Mouse (Mus musculus) layer of hippocampus, adult 2 months (tissue): ENCODE measurements around the gene Xirp1. TPM values are rescaled to one million over a fixed set of nuclear protein-coding genes. Genes with fewer than 3 reads are reported as not detected.
A peak's percentile ranks its signal among the peaks of the same experiment; 100 is the strongest.

Source experiments
- DNase-seq, 2 experiments: peaks; one replicate each; pipeline ENCODE4 v3.0.0; 2022; ENCODE audit warnings: low spot score in 2 of 2
- H3K27ac ChIP-seq: fragments of 200-600 bp; 2 replicates; pipeline ENCODE4 v1.8.1; 2022
- H3K4me3 ChIP-seq: fragments of 200-600 bp; 2 replicates; pipeline ENCODE4 v1.8.1; 2022; ENCODE audit warnings: mild to moderate bottlenecking
- CTCF ChIP-seq: fragments of 200-600 bp; conservative IDR thresholded peaks from 2 replicates; pipeline ENCODE4 v1.8.1; 2022; ENCODE audit warnings: antibody characterized with exemption, mild to moderate bottlenecking, moderate library complexity
- long read RNA-seq, 2 experiments: library from polyadenylated mRNA; stranded (forward); transcript quantifications; one replicate each; pipeline ENCODE4 v2.0.0; 2021; ENCODE audit warnings: borderline mapping rate in 2 of 2
- total RNA-seq, 2 experiments: library from RNA; stranded (reverse); gene quantifications; 2 replicates each; pipeline ENCODE4 v1.2.3; 2021

The Xirp1 gene
- under 1 TPM; 0.10 to 0.23 TPM for total RNA-seq
- long read RNA-seq, experiment 1, result 0 reads
- long read RNA-seq, experiment 2, result 0 reads

GRCm38 (mm10) chr9:120023086-120023811 lies at the start of gene Xirp1:
Gene Xirp1 (minus strand): TSS chr9:120023598.
- Histone ChIP-seq H3K4me3 (no peak within 1 kb of the TSS), H3K27ac (no peak within 1 kb of the TSS)
- no peak for DNase-seq
- no peak for TF ChIP-seq CTCF

- peak; percentile 49 to 84 for DNase-seq
Measured at GRCm38 (mm10) chr9:120073169-120073568, 49.8 kb upstream of the Xirp1 start.

DNA sequence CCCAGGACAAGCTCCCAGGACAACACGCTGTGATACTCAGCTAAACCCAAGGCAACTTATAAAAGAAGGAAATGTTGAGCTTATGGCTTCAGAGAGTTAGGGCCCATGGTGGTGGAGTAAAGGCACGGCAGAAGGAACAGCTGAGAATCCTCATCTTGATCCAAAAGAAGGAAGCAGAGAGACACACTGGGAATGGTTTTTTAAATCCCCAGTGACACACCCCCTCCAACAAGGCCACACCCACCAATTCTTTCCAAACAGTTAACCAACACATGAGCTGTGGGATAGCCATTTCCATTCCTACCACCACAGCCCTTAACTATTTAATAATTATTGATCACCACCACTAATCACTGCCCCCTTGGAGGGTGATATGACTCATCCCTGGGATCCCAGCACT lies 47.9 kb upstream of the Xirp1 start:
- DNase-seq, result no peak
- no peak overlapping the region for H3K27ac ChIP-seq
- no peak for TF ChIP-seq CTCF
- H3K4me3 ChIP-seq, result no peak overlapping the region

More at GRCm38 (mm10) chr9:120073169-120073568, 49.8 kb upstream of the Xirp1 start:
- H3K4me3 ChIP-seq, result no peak overlapping the region
- no peak overlapping the region for H3K27ac ChIP-seq
- peak; percentile 99 for TF ChIP-seq CTCF

GRCm38 (mm10) chr9:120069779-120070178 lies 46.4 kb upstream of the Xirp1 start, which contains the start of gene Cx3cr1:
Gene Cx3cr1 (minus strand): TSS chr9:120069879.
- no peak for TF ChIP-seq CTCF
- Histone ChIP-seq H3K4me3 (no peak within 1 kb of the TSS), H3K27ac (peak within 1 kb of the TSS; percentile 57; the same call in 1 of the 2 replicates)
- no peak for DNase-seq

DNA sequence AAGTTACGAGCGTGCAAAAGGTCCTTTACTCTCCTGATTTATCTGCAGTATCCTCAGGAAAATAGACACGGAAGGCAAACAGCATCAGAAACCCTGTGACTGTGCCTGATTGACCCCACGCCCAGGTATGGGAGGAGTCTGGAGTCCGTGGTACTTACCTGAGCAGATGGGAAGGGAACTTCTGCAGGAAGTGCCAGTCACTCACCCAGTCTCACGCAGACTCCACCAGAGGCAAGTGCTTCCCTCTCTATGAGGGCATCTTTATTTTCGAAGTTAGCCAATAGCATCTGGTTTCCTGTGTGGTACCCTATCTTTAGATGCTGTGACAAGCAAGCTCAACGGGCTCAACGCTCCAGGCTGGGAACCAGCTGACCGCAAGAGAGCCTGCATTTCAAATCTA lies 44.6 kb upstream of the Xirp1 start:
- peak overlapping the region; percentile 51; the same call in 1 of the 2 replicates for H3K27ac ChIP-seq
- DNase-seq, result no peak
- no peak for TF ChIP-seq CTCF
- peak overlapping the region; percentile 7; the same call in 1 of the 2 replicates for H3K4me3 ChIP-seq

- no peak for TF ChIP-seq CTCF
- DNase-seq, result no peak
- Histone ChIP-seq H3K27ac (peak overlapping the region; percentile 51; the same call in 1 of the 2 replicates), H3K4me3 (peak overlapping the region; percentile 7; the same call in 1 of the 2 replicates)
Measured at GRCm38 (mm10) chr9:120067609-120068008, 44.2 kb upstream of the Xirp1 start.

- Histone ChIP-seq H3K4me3 (no peak overlapping the region), H3K27ac (no peak overlapping the region; the same call in 1 of the 2 replicates)
- DNase-seq, result no peak
- no peak for TF ChIP-seq CTCF
Measured at GRCm38 (mm10) chr9:120064317-120064716, 40.9 kb upstream of the Xirp1 start.

DNA sequence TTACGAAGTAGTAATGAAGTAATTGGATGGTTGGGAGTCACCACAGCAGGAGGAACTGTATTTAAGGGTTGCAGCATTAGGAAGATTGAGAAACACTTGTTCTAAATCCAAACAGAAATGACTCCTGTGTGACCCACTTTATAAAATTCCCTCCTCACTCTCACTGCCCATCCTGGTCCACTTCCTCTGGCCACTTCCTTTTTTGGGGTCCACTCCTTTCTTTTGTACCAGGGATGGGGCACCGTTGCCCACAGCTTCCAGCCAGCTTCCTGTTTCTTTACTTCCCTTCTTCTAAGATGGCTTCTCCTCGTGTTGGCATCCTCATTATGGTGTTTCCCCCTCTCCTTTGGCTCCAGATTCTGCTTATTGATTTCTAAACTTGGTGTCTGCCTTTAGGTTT lies 35.3 kb upstream of the Xirp1 start:
- no peak for TF ChIP-seq CTCF
- no peak overlapping the region for H3K4me3 ChIP-seq
- no peak overlapping the region for H3K27ac ChIP-seq
- no peak for DNase-seq

DNA sequence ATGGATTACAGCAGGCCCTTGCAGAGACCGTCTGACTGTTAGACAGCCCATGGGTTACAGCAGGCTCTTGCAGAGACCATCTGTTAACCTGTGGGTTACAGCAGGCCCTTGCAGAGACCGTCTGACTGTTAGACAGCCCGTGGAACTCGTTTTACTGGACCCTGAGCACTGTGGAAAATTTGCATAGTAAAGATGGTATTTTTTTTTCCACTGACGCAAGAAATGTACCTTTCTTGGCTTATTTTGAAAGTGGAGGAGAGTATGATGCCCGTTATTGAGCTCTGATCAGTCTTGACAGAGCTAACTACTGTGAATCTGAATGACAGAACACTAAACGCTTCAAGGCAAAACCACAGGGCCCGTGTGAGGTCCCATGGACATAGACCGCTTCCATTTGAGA lies 32.8 kb upstream of the Xirp1 start:
- Histone ChIP-seq H3K4me3 (no peak overlapping the region), H3K27ac (no peak overlapping the region; the same call in 1 of the 2 replicates)
- no peak for DNase-seq
- no peak for TF ChIP-seq CTCF

DNA sequence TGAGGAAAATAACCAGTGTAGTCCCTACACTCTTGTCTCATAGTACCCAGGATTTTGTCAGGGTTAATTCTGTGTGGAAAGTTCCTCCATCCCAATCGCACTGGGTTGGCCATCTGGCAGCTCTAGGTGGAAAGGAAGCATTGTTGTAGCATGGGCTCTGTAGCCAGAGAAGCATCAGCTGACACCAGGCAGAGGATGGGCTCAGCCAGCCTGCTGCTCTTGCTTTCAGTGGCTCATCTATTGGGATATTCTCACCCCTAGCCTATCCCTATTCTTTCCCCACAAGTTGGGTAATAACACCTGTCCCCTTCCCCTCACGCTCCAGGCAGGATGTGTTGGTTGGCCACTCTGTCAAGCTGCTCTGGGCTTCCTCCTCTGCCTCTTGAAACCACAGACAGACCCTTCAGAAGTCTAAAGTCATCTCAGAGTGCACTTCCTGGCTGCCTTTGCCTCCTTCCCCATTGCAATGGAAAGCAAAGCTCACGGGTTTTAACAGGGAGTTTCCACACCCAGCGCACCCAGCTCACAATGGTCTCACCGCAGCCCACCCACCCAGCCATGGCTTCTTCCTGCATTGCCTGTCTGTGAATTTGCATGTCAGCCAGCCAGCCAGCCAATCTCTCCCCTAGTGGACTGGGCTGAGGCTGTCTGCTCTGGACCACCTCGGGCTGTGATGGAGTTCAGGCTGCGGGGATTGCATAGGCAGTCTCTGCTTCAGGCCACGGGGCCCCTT lies 31.3 kb upstream of the Xirp1 start:
- no peak for DNase-seq
- H3K27ac ChIP-seq, result peak overlapping the region; percentile 52; the same call in 1 of the 2 replicates
- no peak overlapping the region for H3K4me3 ChIP-seq
- TF ChIP-seq CTCF, result no peak

- DNase-seq, result no peak
- Histone ChIP-seq H3K4me3 (no peak overlapping the region), H3K27ac (no peak overlapping the region)
- TF ChIP-seq CTCF, result no peak
Measured at GRCm38 (mm10) chr9:120049407-120049806, 26.0 kb upstream of the Xirp1 start.

DNA sequence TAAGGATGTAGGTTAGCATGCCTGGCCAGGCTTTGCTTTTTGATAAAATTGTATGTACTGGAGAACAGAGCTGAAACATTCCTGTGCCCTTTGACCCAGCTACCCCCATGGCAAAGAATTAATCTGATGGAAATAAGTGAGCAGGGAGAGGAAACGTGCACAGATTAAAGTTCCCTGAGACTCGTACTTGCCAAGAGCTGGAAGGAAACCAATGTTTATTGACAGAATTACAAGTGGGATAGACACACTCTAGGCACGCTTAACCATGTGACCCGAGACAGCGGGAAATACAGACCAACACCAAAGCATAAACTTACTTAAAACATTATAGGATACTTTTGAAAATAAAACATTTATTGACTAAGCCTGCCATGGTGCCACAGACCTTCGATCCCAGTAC lies 25.1 kb upstream of the Xirp1 start:
- DNase-seq, result no peak
- no peak for TF ChIP-seq CTCF
- H3K27ac ChIP-seq, result no peak overlapping the region
- H3K4me3 ChIP-seq, result no peak overlapping the region

GRCm38 (mm10) chr9:120043115-120043514 lies 19.7 kb upstream of the Xirp1 start:
- no peak for DNase-seq

More at GRCm38 (mm10) chr9:120043115-120043514, 19.7 kb upstream of the Xirp1 start:
- no peak overlapping the region for H3K4me3 ChIP-seq
- H3K27ac ChIP-seq, result peak overlapping the region; percentile 51
- no peak for TF ChIP-seq CTCF
